Mouse (Mus musculus) monocyte, adult 2 months (primary cell): Measurements from ENCODE around the gene Farp2.
A peak's percentile ranks its signal among the peaks of the same experiment; 100 is the strongest.
"Not testable (repeated sequence)": the region's sequence is repeated elsewhere in the genome, so short reads cannot be mapped to it uniquely, and the experiment has no call there.

Experiments used
- DNase-seq, 2 experiments: peaks; one replicate each; pipeline ENCODE4 v3.0.0; 2022; ENCODE audit warnings: low spot score in 2 of 2, low read depth in 1 of 2

Gene Farp2

GRCm38 (mm10) chr1:93634481-93634891 lies 122.6 kb downstream of the Farp2 start:
- no peak for DNase-seq

- no peak for DNase-seq
Observed at GRCm38 (mm10) chr1:93635091-93635579, 123.3 kb downstream of the Farp2 start.

- peak; percentile 96 to 97 for DNase-seq
Observed at GRCm38 (mm10) chr1:93635580-93636192, 123.8 kb downstream of the Farp2 start.

- no peak for DNase-seq
Observed at GRCm38 (mm10) chr1:93636211-93636897, 124.5 kb downstream of the Farp2 start.

GRCm38 (mm10) chr1:93641978-93642377 lies 130.1 kb downstream of the Farp2 start:
- DNase-seq, result no peak

- no peak for DNase-seq
Observed at GRCm38 (mm10) chr1:93642692-93643091, 130.8 kb downstream of the Farp2 start.

GRCm38 (mm10) chr1:93649604-93650172 lies 137.8 kb downstream of the Farp2 start:
- no peak for DNase-seq

- no peak for DNase-seq
Observed at GRCm38 (mm10) chr1:93654275-93654674, 142.4 kb downstream of the Farp2 start.

GRCm38 (mm10) chr1:93654798-93655197 lies 142.9 kb downstream of the Farp2 start:
- DNase-seq, result no peak

- DNase-seq, result no peak
Observed at GRCm38 (mm10) chr1:93656325-93657024, 144.6 kb downstream of the Farp2 start.

GRCm38 (mm10) chr1:93657025-93657360 lies 145.1 kb downstream of the Farp2 start:
- DNase-seq, result no peak

GRCm38 (mm10) chr1:93658559-93658958 lies 146.7 kb downstream of the Farp2 start, which contains the start of gene Stk25:
Stk25 (minus strand) TSS chr1:93658659.
- not testable (repeated sequence) for DNase-seq

GRCm38 (mm10) chr1:93667760-93668400 lies 156.0 kb downstream of the Farp2 start:
- DNase-seq, result no peak

- DNase-seq, result peak; percentile 19 to 46
Observed at GRCm38 (mm10) chr1:93668791-93669548, 157.1 kb downstream of the Farp2 start.

GRCm38 (mm10) chr1:93669941-93670340 lies 158.1 kb downstream of the Farp2 start:
- DNase-seq, result no peak
